ENCODE assay signal across 8 mouse cellular contexts in the genomic region with DNA sequence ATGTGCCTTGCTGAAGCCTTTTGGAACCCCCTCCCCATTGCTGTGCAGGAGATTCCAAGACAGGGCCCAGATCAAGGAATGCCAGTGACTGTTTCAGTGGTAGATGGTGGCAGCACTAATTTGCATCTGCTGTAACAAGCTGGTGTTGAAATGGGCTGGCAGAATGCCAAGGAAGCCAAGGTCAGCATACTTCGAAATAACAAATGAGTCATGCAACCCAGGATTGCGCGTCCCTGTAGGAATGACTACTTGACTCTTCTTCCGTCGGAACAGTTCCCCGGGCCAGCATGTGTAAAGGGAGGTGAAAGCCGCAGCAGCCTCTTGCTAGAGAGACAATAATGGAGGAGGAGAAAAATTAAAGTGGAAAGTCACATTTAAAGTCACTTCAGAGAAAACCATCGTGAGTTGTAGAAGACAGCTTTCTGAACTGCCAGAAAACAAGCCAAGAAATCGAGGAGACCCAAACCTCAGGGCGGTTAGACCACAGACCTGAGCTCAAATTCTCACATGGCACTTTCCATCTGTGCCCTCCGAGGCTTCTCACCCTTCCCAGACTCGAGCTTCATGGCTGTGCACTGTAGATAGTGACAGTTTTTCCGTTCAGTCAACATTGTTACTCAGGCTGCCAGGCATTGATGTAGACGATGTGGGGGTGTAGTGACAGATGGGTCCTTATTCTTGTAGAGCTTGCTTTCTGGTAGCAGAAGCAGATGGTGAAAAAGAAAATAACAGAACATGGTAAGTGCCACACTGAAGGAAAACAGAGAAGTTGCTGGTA. TPM values are rescaled to one million over a fixed set of nuclear protein-coding genes. Genes with fewer than 3 reads are reported as not detected.
A peak's percentile ranks its signal among the peaks of the same experiment; 100 is the strongest.
DNase-seq lines count a peak whose midpoint lies in the region; ATAC-seq and TF ChIP-seq lines count a peak whose summit lies in the region.

No protein-coding gene starts in this region.

- DNase-seq in 3T3-L1 (ENCODE audit: low read depth, low spot score) (peak; percentile 96), adipocyte (ENCODE audit: low spot score) (peak; percentile 97)
- DNase-seq in embryonic facial prominence, embryonic 14.5 days (ENCODE audit: low spot score): peak; percentile 93
- peak; percentile 90 for DNase-seq in heart, adult 8-10 months (ENCODE audit: low spot score)
- DNase-seq in natural killer cell, adult 2 months (ENCODE audit: low spot score in 2 of 2): peak; percentile 66 to 67

- peak overlapping the region; percentile 65 for H3K27ac ChIP-seq in embryonic facial prominence, embryonic 14.5 days (replicated peaks; ENCODE audit: low read depth, low read length)
- no peak overlapping the region for H3K27ac ChIP-seq in kidney, embryonic 14.5 days (ENCODE audit: low read depth, low read length)
- H3K27ac ChIP-seq in liver, embryonic 12.5 days: peak overlapping the region; percentile 72
- peak overlapping the region; percentile 19 for H3K27ac ChIP-seq in testis, adult 2 months (ENCODE audit: control insufficient read depth, insufficient read depth, low read depth, low read length)

- no peak overlapping the region for H3K4me3 ChIP-seq in embryonic facial prominence, embryonic 14.5 days (ENCODE audit: low read depth, low read length)
- H3K4me3 ChIP-seq in kidney, embryonic 14.5 days (ENCODE audit: low read length): no peak overlapping the region
- no peak overlapping the region for H3K4me3 ChIP-seq in liver, embryonic 12.5 days
- no peak overlapping the region for H3K4me3 ChIP-seq in testis, adult 2 months (ENCODE audit: control insufficient read depth, low read depth, low read length)

- H3K4me2 ChIP-seq in embryonic facial prominence, embryonic 14.5 days (ENCODE audit: low read depth, low read length): 0 out of 2 replicates have a peak overlapping the region, but pooled peaks have one; percentile 26
- H3K4me2 ChIP-seq in kidney, embryonic 14.5 days (replicated peaks; ENCODE audit: low read depth, low read length): no peak overlapping the region
- peak overlapping the region; percentile 40 for H3K4me2 ChIP-seq in liver, embryonic 12.5 days

- TF ChIP-seq POLR2A in testis, adult 2 months (IDR thresholded peaks at IDR 0.05; ENCODE audit: control insufficient read depth, low read depth, low read length): no peak

- TF ChIP-seq CTCF in testis, adult 2 months (IDR thresholded peaks at IDR 0.05; ENCODE audit: control insufficient read depth, insufficient read depth, insufficient replicate concordance, low read depth, low read length): no peak

- no peak overlapping the region for H3K9ac ChIP-seq in embryonic facial prominence, embryonic 14.5 days (ENCODE audit: low read depth, low read length)
- no peak overlapping the region for H3K9ac ChIP-seq in kidney, embryonic 14.5 days (ENCODE audit: low read depth, low read length)
- peak overlapping the region; percentile 37; the same call in 1 of the 2 replicates for H3K9ac ChIP-seq in liver, embryonic 12.5 days

- WGBS in embryonic facial prominence, embryonic 14.5 days: 39% methylated on average over 14 of the region's 14 CpGs
- WGBS in kidney, embryonic 14.5 days: 58% methylated on average over 14 of the region's 14 CpGs
- 37% methylated on average over 14 of the region's 14 CpGs for WGBS in liver, embryonic 12.5 days (ENCODE audit: insufficient replicate concordance)

- no peaks in the 10 kb centered on the region for H3K9me3 ChIP-seq in embryonic facial prominence, embryonic 14.5 days (ENCODE audit: control insufficient read depth, low read length)
- no peaks in the 10 kb centered on the region for H3K9me3 ChIP-seq in kidney, embryonic 14.5 days (ENCODE audit: control insufficient read depth, low read length)
- no peaks in the 10 kb centered on the region for H3K9me3 ChIP-seq in liver, embryonic 12.5 days (replicated peaks)

- H3K27me3 ChIP-seq in embryonic facial prominence, embryonic 14.5 days (replicated peaks; ENCODE audit: control insufficient read depth, insufficient read depth, low read length): no peaks in the 10 kb centered on the region
- H3K27me3 ChIP-seq in kidney, embryonic 14.5 days (ENCODE audit: control insufficient read depth, insufficient read depth, low read length): no peaks in the 10 kb centered on the region
- H3K27me3 ChIP-seq in liver, embryonic 12.5 days (replicated peaks): no peaks in the 10 kb centered on the region
- no peaks in the 10 kb centered on the region for H3K27me3 ChIP-seq in testis, adult 2 months (ENCODE audit: control insufficient read depth, insufficient read depth, low read length)

- H3K4me1 ChIP-seq in embryonic facial prominence, embryonic 14.5 days (ENCODE audit: control insufficient read depth, insufficient read depth, low read length): peaks cover 17% of the 10 kb centered on the region
- H3K4me1 ChIP-seq in kidney, embryonic 14.5 days (ENCODE audit: control insufficient read depth, insufficient read depth, low read length): 0 out of 2 replicates have a peak, but pooled peaks cover 2% of the 10 kb centered on the region
- peaks cover 40% of the 10 kb centered on the region for H3K4me1 ChIP-seq in liver, embryonic 12.5 days
- peaks cover 7% of the 10 kb centered on the region for H3K4me1 ChIP-seq in testis, adult 2 months (ENCODE audit: control insufficient read depth, insufficient read depth, low read length)

- H3K36me3 ChIP-seq in embryonic facial prominence, embryonic 14.5 days (ENCODE audit: control insufficient read depth, insufficient read depth, low read length): no peaks in the 10 kb centered on the region
- H3K36me3 ChIP-seq in kidney, embryonic 14.5 days (ENCODE audit: control insufficient read depth, insufficient read depth, low read length): no peaks in the 10 kb centered on the region
- H3K36me3 ChIP-seq in liver, embryonic 12.5 days: 0 out of 2 replicates have a peak, but pooled peaks cover 9% of the 10 kb centered on the region
- no peaks in the 10 kb centered on the region for H3K36me3 ChIP-seq in testis, adult 2 months (ENCODE audit: control insufficient read depth, insufficient read depth, low read length)

- ATAC-seq in embryonic facial prominence, embryonic 14.5 days (ENCODE audit: low read depth): peak; percentile 68
- ATAC-seq in kidney, embryonic 14.5 days (ENCODE audit: low FRiP score, low TSS enrichment): peak; percentile 76; the same call in 1 of the 2 replicates
- peak; percentile 91 for ATAC-seq in liver, embryonic 12.5 days

RNA-seq across cellular contexts. Expression of a gene that starts 20.6 kb away (rescaled TPM):
- polyA plus RNA-seq in embryonic facial prominence, embryonic 14.5 days (2014; fragmentation: Nextera tagmentation; extraction: Ambion mirVana): 6.1 and 7.3 TPM in 2 replicates
- 100 to 1,000 TPM in 1 of 4 experiments, 10 to 100 TPM in 3; 78.8 to 106 (median 88.9) TPM for total RNA-seq in heart, adult 8-10 months (2022)
- polyA plus RNA-seq in kidney, embryonic 14.5 days (2014; fragmentation: Nextera tagmentation; extraction: Ambion mirVana): 4.4 and 5.8 TPM in 2 replicates
- 4.9 and 5.1 TPM in 2 replicates for polyA plus RNA-seq in liver, embryonic 12.5 days (2016; fragmentation: Nextera tagmentation; extraction: Ambion mirVana)
- 10.2 and 14.6 TPM in 2 replicates for polyA plus RNA-seq in testis, adult 2 months (2012; rRNA removed)

RNA-seq across cellular contexts. Expression of a gene that starts 48.0 kb away (rescaled TPM):
- polyA plus RNA-seq in embryonic facial prominence, embryonic 14.5 days (2014; fragmentation: Nextera tagmentation; extraction: Ambion mirVana): 0.21 and 0.22 TPM in 2 replicates
- total RNA-seq in heart, adult 8-10 months (2022): not detected
- polyA plus RNA-seq in kidney, embryonic 14.5 days (2014; fragmentation: Nextera tagmentation; extraction: Ambion mirVana): 0.35 and 0.50 TPM in 2 replicates
- polyA plus RNA-seq in liver, embryonic 12.5 days (2016; fragmentation: Nextera tagmentation; extraction: Ambion mirVana): 0.14 and 0.21 TPM in 2 replicates
- polyA plus RNA-seq in testis, adult 2 months (2012; rRNA removed): 16.1 and 22.1 TPM in 2 replicates

Comparison
In these comparisons a context has a peak if more than half of its experiments do, and no peak if none do; other contexts are left out.
1. RNA of a gene that starts 48.0 kb away (polyA plus RNA-seq): 16.1 to 22.1 TPM in testis, adult 2 months; 0.35 to 0.50 TPM in kidney, embryonic 14.5 days, 0.14 to 0.21 TPM in liver, embryonic 12.5 days and 0.21 to 0.22 TPM in embryonic facial prominence, embryonic 14.5 days; every median in the first group is over 10 times any median in the second.
2. Peak in every context shown above with its lines, with median percentiles within 50 percentile points of each other: DNase-seq and ATAC-seq.